Mouse (Mus musculus): ENCODE data around the gene Fyn. TPM values are rescaled to one million over a fixed set of nuclear protein-coding genes. Genes with fewer than 3 reads are reported as not detected.

Fyn gene
- total and polyA plus RNA-seq, 3 experiments: 89.7 to 127 (median 101) TPM

GRCm38 (mm10) chr10:39485939-39486338 lies 117.3 kb downstream of the Fyn start:
- Histone ChIP-seq H3K9me3 (replicated peaks) (peaks cover 4% of the 10 kb centered on the region), H3K36me3 (replicated peaks) (peaks cover 72% of the 10 kb centered on the region), H3K27me3 (ENCODE audit: insufficient read depth, low read length) (no peaks in the 10 kb centered on the region), H3K4me3 (ENCODE audit: low read depth, low read length) (no peak overlapping the region), H3K4me1 (ENCODE audit: insufficient read depth, low read depth, low read length) (peaks cover 19% of the 10 kb centered on the region)
- TF ChIP-seq GATA2 (IDR thresholded peaks at IDR 0.05; ENCODE audit: borderline replicate concordance, low read depth, low read length): no peak
- no peak for TF ChIP-seq GATA1 (IDR thresholded peaks at IDR 0.05; ENCODE audit: borderline replicate concordance, low read length)
- TF ChIP-seq POLR2AphosphoS5 (IDR thresholded peaks at IDR 0.05; ENCODE audit: insufficient replicate concordance, low read depth, low read length): no peak
- TF ChIP-seq TAL1 (conservative IDR thresholded peaks at IDR 0.05; ENCODE audit: low read depth, low read length): no peak
- no peak for TF ChIP-seq CTCF (IDR thresholded peaks at IDR 0.05; ENCODE audit: low read depth, low read length)
- ATAC-seq (ENCODE audit: extremely low read depth, insufficient number of reproducible peaks, low FRiP score, poor library complexity, severe bottlenecking): no peak
- DNase-seq (ENCODE audit: low spot score): no peak

GRCm38 (mm10) chr10:39486501-39487450 lies 118.1 kb downstream of the Fyn start:
- Histone ChIP-seq H3K27me3 (ENCODE audit: insufficient read depth, low read length) (no peaks in the 10 kb centered on the region), H3K36me3 (replicated peaks) (peaks cover 71% of the 10 kb centered on the region), H3K4me3 (ENCODE audit: low read depth, low read length) (no peak overlapping the region), H3K4me1 (ENCODE audit: insufficient read depth, low read depth, low read length) (peaks cover 19% of the 10 kb centered on the region), H3K9me3 (replicated peaks) (peaks cover 4% of the 10 kb centered on the region)
- DNase-seq (ENCODE audit: low spot score) (no peak), ATAC-seq (ENCODE audit: extremely low read depth, insufficient number of reproducible peaks, low FRiP score, poor library complexity, severe bottlenecking) (no peak)
- no peak for TF ChIP-seq TAL1 (conservative IDR thresholded peaks at IDR 0.05; ENCODE audit: low read depth, low read length)
- TF ChIP-seq CTCF (IDR thresholded peaks at IDR 0.05; ENCODE audit: low read depth, low read length): no peak
- TF ChIP-seq GATA2 (IDR thresholded peaks at IDR 0.05; ENCODE audit: borderline replicate concordance, low read depth, low read length): no peak
- TF ChIP-seq POLR2AphosphoS5 (IDR thresholded peaks at IDR 0.05; ENCODE audit: insufficient replicate concordance, low read depth, low read length): no peak
- TF ChIP-seq GATA1 (IDR thresholded peaks at IDR 0.05; ENCODE audit: borderline replicate concordance, low read length): no peak

- no peak for DNase-seq (ENCODE audit: low spot score)
- peaks cover 4% of the 10 kb centered on the region for H3K9me3 ChIP-seq (replicated peaks)
- ATAC-seq (ENCODE audit: extremely low read depth, insufficient number of reproducible peaks, low FRiP score, poor library complexity, severe bottlenecking): no peak
- no peak for TF ChIP-seq CTCF (IDR thresholded peaks at IDR 0.05; ENCODE audit: low read depth, low read length)
- no peak for TF ChIP-seq GATA1 (IDR thresholded peaks at IDR 0.05; ENCODE audit: borderline replicate concordance, low read length)
- TF ChIP-seq POLR2AphosphoS5 (IDR thresholded peaks at IDR 0.05; ENCODE audit: insufficient replicate concordance, low read depth, low read length): no peak
- TF ChIP-seq GATA2 (IDR thresholded peaks at IDR 0.05; ENCODE audit: borderline replicate concordance, low read depth, low read length): no peak
- TF ChIP-seq TAL1 (conservative IDR thresholded peaks at IDR 0.05; ENCODE audit: low read depth, low read length): no peak
- peaks cover 19% of the 10 kb centered on the region for H3K4me1 ChIP-seq (ENCODE audit: insufficient read depth, low read depth, low read length)
- no peaks in the 10 kb centered on the region for H3K27me3 ChIP-seq (ENCODE audit: insufficient read depth, low read length)
- H3K36me3 ChIP-seq (replicated peaks): peaks cover 73% of the 10 kb centered on the region
- H3K4me3 ChIP-seq (ENCODE audit: low read depth, low read length): no peak overlapping the region
Observed at GRCm38 (mm10) chr10:39487740-39488415, 119.2 kb downstream of the Fyn start.

GRCm38 (mm10) chr10:39488542-39488941 lies 119.9 kb downstream of the Fyn start:
- ATAC-seq (ENCODE audit: extremely low read depth, insufficient number of reproducible peaks, low FRiP score, poor library complexity, severe bottlenecking) (no peak), DNase-seq (ENCODE audit: low spot score) (no peak)
- no peak overlapping the region for H3K4me3 ChIP-seq (ENCODE audit: low read depth, low read length)
- H3K27me3 ChIP-seq (ENCODE audit: insufficient read depth, low read length): no peaks in the 10 kb centered on the region
- TF ChIP-seq TAL1 (conservative IDR thresholded peaks at IDR 0.05; ENCODE audit: low read depth, low read length) (no peak), GATA1 (IDR thresholded peaks at IDR 0.05; ENCODE audit: borderline replicate concordance, low read length) (no peak), POLR2AphosphoS5 (IDR thresholded peaks at IDR 0.05; ENCODE audit: insufficient replicate concordance, low read depth, low read length) (no peak), GATA2 (IDR thresholded peaks at IDR 0.05; ENCODE audit: borderline replicate concordance, low read depth, low read length) (no peak), CTCF (IDR thresholded peaks at IDR 0.05; ENCODE audit: low read depth, low read length) (no peak)
- H3K4me1 ChIP-seq (ENCODE audit: insufficient read depth, low read depth, low read length): peaks cover 24% of the 10 kb centered on the region
- H3K36me3 ChIP-seq (replicated peaks): peaks cover 71% of the 10 kb centered on the region
- H3K9me3 ChIP-seq (replicated peaks): no peaks in the 10 kb centered on the region

- ATAC-seq (ENCODE audit: extremely low read depth, insufficient number of reproducible peaks, low FRiP score, poor library complexity, severe bottlenecking) (no peak), DNase-seq (ENCODE audit: low spot score) (no peak)
- Histone ChIP-seq H3K9me3 (replicated peaks) (no peaks in the 10 kb centered on the region), H3K27me3 (ENCODE audit: insufficient read depth, low read length) (no peaks in the 10 kb centered on the region), H3K4me3 (ENCODE audit: low read depth, low read length) (no peak overlapping the region), H3K4me1 (ENCODE audit: insufficient read depth, low read depth, low read length) (peaks cover 25% of the 10 kb centered on the region), H3K36me3 (replicated peaks) (peaks cover 71% of the 10 kb centered on the region)
- no peak for TF ChIP-seq TAL1 (conservative IDR thresholded peaks at IDR 0.05; ENCODE audit: low read depth, low read length)
Observed at GRCm38 (mm10) chr10:39488956-39489355, 120.3 kb downstream of the Fyn start.

GRCm38 (mm10) chr10:39490349-39491121 lies 121.9 kb downstream of the Fyn start:
- Histone ChIP-seq H3K27me3 (ENCODE audit: insufficient read depth, low read length) (no peaks in the 10 kb centered on the region), H3K4me1 (ENCODE audit: insufficient read depth, low read depth, low read length) (peaks cover 25% of the 10 kb centered on the region), H3K36me3 (replicated peaks) (peaks cover 68% of the 10 kb centered on the region), H3K9me3 (replicated peaks) (no peaks in the 10 kb centered on the region), H3K4me3 (ENCODE audit: low read depth, low read length) (no peak overlapping the region)
- TF ChIP-seq GATA2 (IDR thresholded peaks at IDR 0.05; ENCODE audit: borderline replicate concordance, low read depth, low read length): no peak
- TF ChIP-seq POLR2AphosphoS5 (IDR thresholded peaks at IDR 0.05; ENCODE audit: insufficient replicate concordance, low read depth, low read length): no peak
- TF ChIP-seq CTCF (IDR thresholded peaks at IDR 0.05; ENCODE audit: low read depth, low read length): no peak
- no peak for TF ChIP-seq TAL1 (conservative IDR thresholded peaks at IDR 0.05; ENCODE audit: low read depth, low read length)
- TF ChIP-seq GATA1 (IDR thresholded peaks at IDR 0.05; ENCODE audit: borderline replicate concordance, low read length): no peak
- DNase-seq (ENCODE audit: low spot score) (no peak), ATAC-seq (ENCODE audit: extremely low read depth, insufficient number of reproducible peaks, low FRiP score, poor library complexity, severe bottlenecking) (no peak)
